Mouse (Mus musculus): Measurements from ENCODE around the gene Pard3. TPM values are rescaled to one million over a fixed set of nuclear protein-coding genes. Genes with fewer than 3 reads are reported as not detected.

Gene Pard3
- polyA plus RNA-seq, 1 experiment from 2014 or later, result 21.0 TPM

DNA sequence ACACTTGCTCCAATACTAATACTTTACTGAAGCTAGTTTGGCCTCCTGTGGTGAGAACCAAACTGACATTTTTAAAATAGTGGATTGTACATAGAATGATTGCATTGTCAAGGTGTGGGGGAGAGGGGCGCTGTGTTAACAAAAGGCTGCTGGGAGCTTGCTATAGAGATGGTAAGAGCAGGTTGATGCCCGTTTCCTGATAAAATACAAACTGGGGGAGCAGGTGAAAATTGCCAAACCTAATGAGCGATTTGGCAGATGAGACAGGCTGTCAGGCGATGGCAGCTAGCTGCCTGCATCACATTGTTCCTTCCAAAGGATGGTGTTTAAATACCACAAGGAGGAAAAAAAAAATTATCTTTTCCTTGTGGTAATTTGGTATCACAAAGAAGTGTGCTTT, 217.3 kb downstream of the Pard3 start:
- Histone ChIP-seq H3K27ac (ENCODE audit: low read length) (no peak overlapping the region), H3K36me3 (ENCODE audit: control insufficient read depth, insufficient read depth, low read length) (no peaks in the 10 kb centered on the region; the same call in 1 of the 2 replicates), H3K4me2 (ENCODE audit: low read depth, low read length) (no peak overlapping the region), H3K9ac (ENCODE audit: low read length) (no peak overlapping the region), H3K27me3 (ENCODE audit: control insufficient read depth, insufficient read depth, low read length) (no peaks in the 10 kb centered on the region), H3K4me1 (ENCODE audit: control insufficient read depth, insufficient read depth, low read length) (no peaks in the 10 kb centered on the region), H3K4me3 (replicated peaks; ENCODE audit: low read length) (no peak overlapping the region), H3K9me3 (replicated peaks; ENCODE audit: control insufficient read depth, low read length) (0 out of 2 replicates have a peak, but pooled peaks cover 3% of the 10 kb centered on the region)
- no peak for ATAC-seq (ENCODE audit: insufficient read depth, low FRiP score)
- WGBS, result 80% methylated on average over 4 of the region's 4 CpGs

DNA sequence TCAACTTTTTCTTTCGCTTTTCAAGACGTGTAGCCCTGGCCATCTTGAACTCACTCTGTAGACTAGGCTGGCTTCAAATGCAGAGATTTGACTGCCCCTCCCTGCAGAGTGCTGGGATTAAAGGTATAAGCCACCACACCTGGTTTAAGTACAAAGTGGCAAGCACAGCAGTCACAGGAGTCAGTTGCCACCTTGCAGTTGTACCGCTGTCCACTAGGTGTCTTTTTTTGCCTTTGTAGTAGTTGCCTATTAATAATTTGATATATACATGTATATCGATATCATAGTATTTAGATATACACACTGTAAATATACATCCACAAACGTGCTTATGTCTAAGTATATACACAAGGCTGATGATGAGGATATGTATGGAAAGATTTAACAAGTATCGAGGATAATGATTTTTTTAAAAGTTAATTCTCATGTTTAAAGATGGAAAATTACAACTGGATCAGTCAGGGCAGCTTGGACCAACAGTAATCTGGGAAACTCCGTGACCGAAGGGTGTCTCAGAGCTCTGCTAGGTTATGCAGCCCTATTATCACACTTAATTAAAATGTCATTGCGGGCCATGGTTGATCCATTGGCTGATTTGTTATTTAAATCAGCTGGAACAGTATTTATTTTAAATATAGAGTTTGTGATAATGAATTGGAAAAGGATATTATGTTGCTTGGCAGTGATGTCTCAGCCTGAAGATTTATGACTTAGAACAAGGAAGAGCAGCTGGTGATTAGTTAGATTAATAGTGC, 220.9 kb downstream of the Pard3 start:
- H3K27me3 ChIP-seq (ENCODE audit: control insufficient read depth, insufficient read depth, low read length), result no peaks in the 10 kb centered on the region
- H3K4me2 ChIP-seq (ENCODE audit: low read depth, low read length), result no peak overlapping the region
- H3K4me3 ChIP-seq (replicated peaks; ENCODE audit: low read length), result no peak overlapping the region
- H3K36me3 ChIP-seq (ENCODE audit: control insufficient read depth, insufficient read depth, low read length), result no peaks in the 10 kb centered on the region; the same call in 1 of the 2 replicates
- no peaks in the 10 kb centered on the region; the same call in 1 of the 2 replicates for H3K4me1 ChIP-seq (ENCODE audit: control insufficient read depth, insufficient read depth, low read length)
- no peak overlapping the region for H3K27ac ChIP-seq (ENCODE audit: low read length)
- H3K9ac ChIP-seq (ENCODE audit: low read length), result no peak overlapping the region
- ATAC-seq (ENCODE audit: insufficient read depth, low FRiP score), result no peak
- 85% methylated on average over 9 of the region's 9 CpGs for WGBS
- 0 out of 2 replicates have a peak, but pooled peaks cover 3% of the 10 kb centered on the region for H3K9me3 ChIP-seq (replicated peaks; ENCODE audit: control insufficient read depth, low read length)

DNA sequence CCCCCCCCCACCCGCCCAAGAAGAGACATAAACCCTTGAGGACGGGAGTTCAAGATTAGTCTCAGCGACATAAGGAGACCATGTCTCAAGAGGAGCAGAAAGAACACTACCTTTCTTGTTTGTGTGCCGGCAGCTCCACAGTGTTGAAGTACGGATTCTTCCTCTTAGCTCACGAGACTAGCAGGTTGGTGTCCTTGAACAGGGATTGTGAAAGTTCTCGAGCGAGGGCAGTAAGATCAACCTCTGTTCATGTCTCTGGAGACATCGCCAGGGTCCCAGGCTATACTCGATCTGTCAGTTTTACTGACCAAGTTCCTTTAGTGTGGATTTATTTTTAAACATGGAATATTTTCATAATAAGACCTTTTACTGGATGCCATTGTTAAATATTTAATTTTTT, 224.1 kb downstream of the Pard3 start:
- Histone ChIP-seq H3K4me3 (replicated peaks; ENCODE audit: low read length) (no peak overlapping the region), H3K4me2 (ENCODE audit: low read depth, low read length) (no peak overlapping the region), H3K9ac (ENCODE audit: low read length) (no peak overlapping the region), H3K9me3 (replicated peaks; ENCODE audit: control insufficient read depth, low read length) (0 out of 2 replicates have a peak, but pooled peaks cover 3% of the 10 kb centered on the region), H3K27ac (ENCODE audit: low read length) (no peak overlapping the region), H3K36me3 (ENCODE audit: control insufficient read depth, insufficient read depth, low read length) (no peaks in the 10 kb centered on the region; the same call in 1 of the 2 replicates), H3K4me1 (ENCODE audit: control insufficient read depth, insufficient read depth, low read length) (no peaks in the 10 kb centered on the region; the same call in 1 of the 2 replicates), H3K27me3 (ENCODE audit: control insufficient read depth, insufficient read depth, low read length) (no peaks in the 10 kb centered on the region)
- 84% methylated on average over 10 of the region's 10 CpGs for WGBS
- no peak for ATAC-seq (ENCODE audit: insufficient read depth, low FRiP score)

DNA sequence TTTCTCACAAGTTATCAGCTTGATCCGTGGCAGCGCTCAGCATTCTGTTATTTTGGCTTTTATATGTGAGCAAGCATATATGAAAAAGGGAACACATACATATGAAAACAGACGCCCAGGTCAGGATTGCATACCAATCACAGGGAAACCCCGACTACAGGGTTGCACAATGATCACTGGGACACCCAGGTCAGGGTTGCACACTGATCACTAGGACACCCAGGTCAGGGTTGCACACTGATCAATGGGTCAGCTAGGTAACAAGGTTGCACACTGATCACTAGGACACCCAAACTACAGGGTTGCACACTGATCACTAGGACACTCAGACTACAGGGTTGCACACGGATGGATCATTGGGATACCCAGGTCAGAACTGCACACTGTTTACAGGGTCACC, 228.6 kb downstream of the Pard3 start:
- Histone ChIP-seq H3K36me3 (ENCODE audit: control insufficient read depth, insufficient read depth, low read length) (no peaks in the 10 kb centered on the region), H3K4me2 (ENCODE audit: low read depth, low read length) (no peak overlapping the region), H3K4me1 (ENCODE audit: control insufficient read depth, insufficient read depth, low read length) (0 out of 2 replicates have a peak, but pooled peaks cover 2% of the 10 kb centered on the region), H3K4me3 (replicated peaks; ENCODE audit: low read length) (no peak overlapping the region), H3K27ac (ENCODE audit: low read length) (no peak overlapping the region), H3K27me3 (ENCODE audit: control insufficient read depth, insufficient read depth, low read length) (no peaks in the 10 kb centered on the region), H3K9me3 (replicated peaks; ENCODE audit: control insufficient read depth, low read length) (no peaks in the 10 kb centered on the region), H3K9ac (ENCODE audit: low read length) (no peak overlapping the region)
- no peak for ATAC-seq (ENCODE audit: insufficient read depth, low FRiP score)
- 89% methylated on average over 5 of the region's 5 CpGs for WGBS

DNA sequence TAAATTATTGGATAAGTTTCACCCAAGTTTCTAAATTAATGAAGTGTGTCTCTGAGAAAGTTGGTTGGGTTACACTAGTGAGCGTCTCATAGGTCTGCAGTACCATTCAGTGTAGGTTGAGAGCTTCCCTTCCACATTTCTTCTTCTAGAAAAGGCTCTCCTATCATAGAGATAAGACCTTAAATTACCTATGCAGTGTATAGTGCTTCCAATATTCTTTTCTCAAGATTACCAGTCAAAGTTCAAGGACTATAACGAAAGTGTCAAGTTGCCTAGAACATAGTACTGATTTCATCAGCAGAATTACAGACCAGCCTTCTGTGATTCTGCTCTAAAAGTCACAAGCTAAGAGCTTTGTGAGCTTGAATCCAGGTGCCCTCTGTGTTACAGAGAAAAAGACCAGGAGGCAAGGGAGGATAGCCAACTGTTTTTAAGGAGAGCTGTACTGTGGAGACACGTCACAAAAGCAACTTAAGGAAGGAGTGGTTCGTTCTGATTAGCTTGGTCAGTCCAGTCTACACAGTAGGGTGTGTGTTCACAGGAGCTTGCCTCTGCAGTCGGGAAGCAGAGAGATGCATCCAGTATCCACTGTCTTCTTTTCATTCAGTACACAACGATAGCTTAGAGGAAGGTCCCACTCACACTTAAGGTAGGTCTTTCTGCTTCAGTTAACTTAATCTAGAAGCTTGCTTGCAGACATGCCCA, 229.5 kb downstream of the Pard3 start:
- no peaks in the 10 kb centered on the region for H3K9me3 ChIP-seq (replicated peaks; ENCODE audit: control insufficient read depth, low read length)
- WGBS, result 76% methylated on average over 6 of the region's 6 CpGs
- H3K27ac ChIP-seq (ENCODE audit: low read length), result no peak overlapping the region
- 0 out of 2 replicates have a peak, but pooled peaks cover 2% of the 10 kb centered on the region for H3K4me1 ChIP-seq (ENCODE audit: control insufficient read depth, insufficient read depth, low read length)
- H3K9ac ChIP-seq (ENCODE audit: low read length), result no peak overlapping the region
- H3K4me2 ChIP-seq (ENCODE audit: low read depth, low read length), result no peak overlapping the region
- H3K36me3 ChIP-seq (ENCODE audit: control insufficient read depth, insufficient read depth, low read length), result no peaks in the 10 kb centered on the region
- no peak overlapping the region for H3K4me3 ChIP-seq (replicated peaks; ENCODE audit: low read length)
- ATAC-seq (ENCODE audit: insufficient read depth, low FRiP score), result no peak
- H3K27me3 ChIP-seq (ENCODE audit: control insufficient read depth, insufficient read depth, low read length), result no peaks in the 10 kb centered on the region

DNA sequence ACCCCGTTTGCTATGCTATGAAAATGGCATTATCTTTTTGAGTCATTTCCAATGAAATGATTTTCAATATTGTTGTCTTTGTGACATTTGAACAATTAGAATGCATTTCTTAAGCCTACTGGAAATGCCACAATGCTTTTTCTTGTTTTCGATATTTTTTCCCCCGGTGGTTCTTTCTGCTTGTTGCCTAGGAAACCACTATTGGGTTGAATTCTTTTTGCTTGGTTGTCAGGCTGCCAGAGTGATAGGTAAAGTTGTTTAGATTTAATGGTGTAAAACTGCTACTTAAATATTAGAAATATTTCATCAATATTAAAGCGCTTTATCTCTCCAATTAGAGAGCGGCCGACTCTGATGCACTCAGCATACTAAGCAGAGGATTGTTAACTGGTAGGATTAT, 230.4 kb downstream of the Pard3 start:
- no peaks in the 10 kb centered on the region for H3K9me3 ChIP-seq (replicated peaks; ENCODE audit: control insufficient read depth, low read length)
- no peak for ATAC-seq (ENCODE audit: insufficient read depth, low FRiP score)

DNA sequence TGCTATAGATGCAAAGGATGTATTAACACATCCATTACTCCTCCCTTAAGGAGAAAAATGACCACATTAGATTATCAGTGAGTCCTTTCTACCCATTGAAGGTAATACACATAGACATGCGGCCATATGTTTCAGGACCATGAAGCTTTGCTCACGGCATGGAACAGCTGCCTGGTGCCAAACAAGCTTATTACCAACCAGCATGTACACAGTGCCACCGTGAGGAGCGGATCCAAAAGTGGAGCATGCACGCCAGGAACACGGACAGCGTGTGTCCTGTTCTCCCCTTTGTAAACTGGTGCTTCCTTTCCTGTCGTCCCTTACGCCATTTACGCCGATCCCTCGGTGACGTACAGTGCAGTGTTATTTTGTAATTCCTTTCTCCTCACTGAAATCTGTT, 232.2 kb downstream of the Pard3 start:
- Histone ChIP-seq H3K27ac (ENCODE audit: low read length) (no peak overlapping the region), H3K9me3 (replicated peaks; ENCODE audit: control insufficient read depth, low read length) (no peaks in the 10 kb centered on the region), H3K4me2 (ENCODE audit: low read depth, low read length) (no peak overlapping the region), H3K4me3 (replicated peaks; ENCODE audit: low read length) (no peak overlapping the region), H3K4me1 (ENCODE audit: control insufficient read depth, insufficient read depth, low read length) (0 out of 2 replicates have a peak, but pooled peaks cover 2% of the 10 kb centered on the region), H3K9ac (ENCODE audit: low read length) (no peak overlapping the region), H3K27me3 (ENCODE audit: control insufficient read depth, insufficient read depth, low read length) (no peaks in the 10 kb centered on the region), H3K36me3 (ENCODE audit: control insufficient read depth, insufficient read depth, low read length) (no peaks in the 10 kb centered on the region)
- ATAC-seq (ENCODE audit: insufficient read depth, low FRiP score), result no peak
- WGBS, result 91% methylated on average over 13 of the region's 13 CpGs

More for the DNA sequence above, 230.4 kb downstream of the Pard3 start:
- 0 out of 2 replicates have a peak, but pooled peaks cover 2% of the 10 kb centered on the region for H3K4me1 ChIP-seq (ENCODE audit: control insufficient read depth, insufficient read depth, low read length)
- H3K4me2 ChIP-seq (ENCODE audit: low read depth, low read length), result no peak overlapping the region
- H3K27me3 ChIP-seq (ENCODE audit: control insufficient read depth, insufficient read depth, low read length), result no peaks in the 10 kb centered on the region
- H3K27ac ChIP-seq (ENCODE audit: low read length), result no peak overlapping the region
- H3K4me3 ChIP-seq (replicated peaks; ENCODE audit: low read length), result no peak overlapping the region
- H3K9ac ChIP-seq (ENCODE audit: low read length), result no peak overlapping the region
- H3K36me3 ChIP-seq (ENCODE audit: control insufficient read depth, insufficient read depth, low read length), result no peaks in the 10 kb centered on the region
- 92% methylated on average over 6 of the region's 6 CpGs for WGBS

DNA sequence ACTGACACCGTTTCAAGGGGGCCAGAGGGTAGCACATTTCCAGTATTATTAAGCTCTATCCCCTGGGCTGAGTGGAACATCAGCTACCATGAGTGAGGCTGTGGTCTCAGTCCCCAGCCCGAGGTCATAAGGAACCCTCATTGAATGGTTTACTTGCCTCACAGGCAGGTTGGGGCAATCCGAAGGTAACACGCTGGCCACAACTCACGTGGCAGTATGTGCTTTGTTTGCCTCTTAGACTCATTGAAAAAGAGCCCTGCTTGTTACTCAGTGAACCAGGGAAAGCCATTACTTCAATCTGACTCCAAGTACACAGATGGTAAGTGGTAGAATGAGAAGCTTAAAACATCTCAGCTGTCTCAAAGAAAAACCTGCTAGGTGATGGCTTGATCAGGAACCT, 236.8 kb downstream of the Pard3 start:
- H3K27ac ChIP-seq (ENCODE audit: low read length), result no peak overlapping the region
- no peaks in the 10 kb centered on the region for H3K9me3 ChIP-seq (replicated peaks; ENCODE audit: control insufficient read depth, low read length)
- peaks cover 5% of the 10 kb centered on the region; the same call in 1 of the 2 replicates for H3K4me1 ChIP-seq (ENCODE audit: control insufficient read depth, insufficient read depth, low read length)
- WGBS, result 93% methylated on average over 5 of the region's 5 CpGs
- H3K36me3 ChIP-seq (ENCODE audit: control insufficient read depth, insufficient read depth, low read length), result no peaks in the 10 kb centered on the region
- no peak overlapping the region for H3K9ac ChIP-seq (ENCODE audit: low read length)
- no peak for ATAC-seq (ENCODE audit: insufficient read depth, low FRiP score)
- H3K4me3 ChIP-seq (replicated peaks; ENCODE audit: low read length), result no peak overlapping the region
- no peaks in the 10 kb centered on the region for H3K27me3 ChIP-seq (ENCODE audit: control insufficient read depth, insufficient read depth, low read length)
- no peak overlapping the region for H3K4me2 ChIP-seq (ENCODE audit: low read depth, low read length)

DNA sequence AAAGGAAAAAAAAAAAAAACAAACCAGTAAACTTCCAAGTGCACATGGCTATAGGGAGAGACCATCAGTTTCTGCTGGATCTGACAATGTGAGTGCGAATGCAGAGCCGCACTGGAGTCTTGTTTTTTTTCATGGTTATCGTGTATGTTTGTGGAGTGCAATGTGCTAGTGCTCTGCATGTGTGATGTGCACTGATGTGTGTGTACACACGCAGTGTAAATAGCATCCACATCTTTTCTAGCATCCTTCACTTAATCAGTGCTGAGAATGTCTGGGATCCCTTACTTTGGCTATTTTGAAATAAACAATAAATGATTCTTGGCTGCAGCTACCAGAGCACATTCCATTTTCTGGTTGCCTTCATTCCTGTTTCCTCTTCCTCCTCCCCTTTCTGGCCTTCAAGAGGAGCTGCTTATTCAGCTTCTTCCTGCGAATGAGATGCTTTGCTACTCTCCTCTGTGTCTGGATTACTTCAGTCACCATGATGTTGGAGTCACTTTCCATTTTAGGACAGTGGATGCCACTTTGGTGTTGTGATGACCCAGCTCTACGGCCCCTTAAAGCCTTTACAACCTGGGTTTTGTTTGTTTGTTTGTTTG, 239.3 kb downstream of the Pard3 start:
- no peak overlapping the region for H3K27ac ChIP-seq (ENCODE audit: low read length)
- H3K4me2 ChIP-seq (ENCODE audit: low read depth, low read length), result no peak overlapping the region
- H3K36me3 ChIP-seq (ENCODE audit: control insufficient read depth, insufficient read depth, low read length), result no peaks in the 10 kb centered on the region
- no peak overlapping the region for H3K4me3 ChIP-seq (replicated peaks; ENCODE audit: low read length)
- no peak for ATAC-seq (ENCODE audit: insufficient read depth, low FRiP score)
- no peak overlapping the region for H3K9ac ChIP-seq (ENCODE audit: low read length)
- no peaks in the 10 kb centered on the region for H3K27me3 ChIP-seq (ENCODE audit: control insufficient read depth, insufficient read depth, low read length)
- H3K4me1 ChIP-seq (ENCODE audit: control insufficient read depth, insufficient read depth, low read length), result peaks cover 5% of the 10 kb centered on the region; the same call in 1 of the 2 replicates
- 75% methylated on average over 6 of the region's 6 CpGs for WGBS
- no peaks in the 10 kb centered on the region for H3K9me3 ChIP-seq (replicated peaks; ENCODE audit: control insufficient read depth, low read length)
